Mouse (Mus musculus) G1E (cell line): ENCODE data around the gene Fsip1. TPM values are rescaled to one million over a fixed set of nuclear protein-coding genes. Genes with fewer than 3 reads are reported as not detected.
"Not testable (repeated sequence)": the region's sequence is repeated elsewhere in the genome, so short reads cannot be mapped to it uniquely, and the experiment has no call there.

Experiments used
- ATAC-seq: 2 replicates; pipeline ENCODE4 v1.8.0; 2016; ENCODE audit warnings: mild to moderate bottlenecking; ENCODE audit not compliant: insufficient number of reproducible peaks, poor library complexity, low FRiP score, severe bottlenecking; ENCODE audit errors: extremely low read depth
- DNase-seq: peaks from one replicate; pipeline ENCODE4 v3.0.0; 2012; ENCODE audit warnings: low spot score
- H3K27me3 ChIP-seq: 2 replicates; pipeline ENCODE4 v1.6.1; 2012; ENCODE audit warnings: mild to moderate bottlenecking, low read length, inconsistent platforms; ENCODE audit not compliant: insufficient read depth
- H3K36me3 ChIP-seq: replicated peaks from 2 replicates; pipeline ENCODE3; 2012; ENCODE audit warnings: mild to moderate bottlenecking, inconsistent platforms
- H3K4me1 ChIP-seq: 2 replicates; pipeline ENCODE4 v1.6.1; 2012; ENCODE audit warnings: low read depth, low read length, inconsistent platforms, mixed read lengths; ENCODE audit not compliant: insufficient read depth
- H3K4me3 ChIP-seq: 2 replicates; pipeline ENCODE4 v1.5.1; 2012; ENCODE audit warnings: low read depth, mild to moderate bottlenecking, inconsistent platforms, low read length, moderate library complexity, mixed read lengths
- H3K9me3 ChIP-seq: replicated peaks from 2 replicates; pipeline ENCODE4 v1.6.1; 2012; ENCODE audit warnings: inconsistent platforms
- CTCF ChIP-seq: IDR thresholded peaks from 2 replicates; pipeline ENCODE4 v1.5.1; 2012; ENCODE audit warnings: low read depth, low read length, inconsistent platforms, mixed read lengths
- GATA1 ChIP-seq: IDR thresholded peaks from 2 replicates; pipeline ENCODE4 v1.6.1; 2012; ENCODE audit warnings: borderline replicate concordance, low read length, inconsistent platforms, mixed read lengths
- GATA2 ChIP-seq: IDR thresholded peaks from 2 replicates; pipeline ENCODE4 v1.6.1; 2012; ENCODE audit warnings: low read depth, low read length, inconsistent platforms, borderline replicate concordance
- POLR2AphosphoS5 ChIP-seq: IDR thresholded peaks from 2 replicates; pipeline ENCODE4 v1.6.1; 2012; ENCODE audit warnings: low read depth, low read length, inconsistent platforms; ENCODE audit not compliant: insufficient replicate concordance
- TAL1 ChIP-seq: conservative IDR thresholded peaks from 2 replicates; pipeline ENCODE4 v1.6.1; 2012; ENCODE audit warnings: low read depth, low read length, inconsistent platforms, mixed read lengths
- polyA plus RNA-seq: library from polyadenylated mRNA; stranded (reverse); fragments of >175 nt; gene quantifications from 2 replicates; pipeline ENCODE4 v1.2.3, GENCODE M21; 2012
- total RNA-seq, 2 experiments: library from RNA; stranded (forward) in 1 of 2; stranded (reverse) in 1 of 2; fragments of 200-1000 nt in 1 of 2; fragments of >200 nt in 1 of 2; fragmentation: Nextera tagmentation in 1 of 2; gene quantifications; 2 replicates each; pipeline ENCODE4 v1.2.3; 2014 to 2017

Fsip1 gene
- total and polyA plus RNA-seq, 3 experiments = 0.27 TPM; not detected in 2

DNA sequence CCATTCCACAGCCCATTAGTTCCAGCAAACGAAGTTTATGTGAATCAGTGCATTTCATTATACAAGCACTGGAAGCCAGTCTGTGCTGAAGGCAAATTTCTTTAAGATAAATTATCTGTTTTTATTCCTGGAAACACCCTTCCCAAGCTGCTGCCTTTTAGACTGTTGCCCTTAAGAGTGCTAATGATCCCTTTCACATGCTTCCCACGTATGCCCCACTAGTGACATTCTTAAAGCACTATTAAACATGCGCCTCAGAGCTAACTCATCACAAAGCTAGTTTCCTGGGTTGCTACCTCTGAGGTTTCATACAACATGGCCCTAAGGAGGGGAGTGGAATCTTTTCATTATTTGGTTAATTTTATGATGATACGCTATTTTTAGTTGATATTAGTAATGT lies 41.8 kb upstream of the Fsip1 start:
- no peaks in the 10 kb centered on the region for H3K36me3 ChIP-seq
- ATAC-seq (no peak), DNase-seq (no peak)
- no peak overlapping the region for H3K4me3 ChIP-seq
- TF ChIP-seq CTCF (no peak), GATA1 (no peak), TAL1 (no peak), POLR2AphosphoS5 (no peak), GATA2 (no peak)
- H3K9me3 ChIP-seq = no peaks in the 10 kb centered on the region
- no peaks in the 10 kb centered on the region; the same call in 1 of the 2 replicates for H3K27me3 ChIP-seq
- H3K4me1 ChIP-seq = no peaks in the 10 kb centered on the region

GRCm38 (mm10) chr2:118297966-118298365 lies 41.2 kb upstream of the Fsip1 start:
- Histone ChIP-seq H3K4me3 (no peak overlapping the region), H3K9me3 (no peaks in the 10 kb centered on the region), H3K36me3 (no peaks in the 10 kb centered on the region), H3K27me3 (no peaks in the 10 kb centered on the region; the same call in 1 of the 2 replicates), H3K4me1 (no peaks in the 10 kb centered on the region)
- ATAC-seq (no peak), DNase-seq (no peak)
- TF ChIP-seq GATA2 = no peak
- TF ChIP-seq CTCF = no peak
- no peak for TF ChIP-seq GATA1
- no peak for TF ChIP-seq TAL1
- TF ChIP-seq POLR2AphosphoS5 = no peak

- Histone ChIP-seq H3K4me1 (no peaks in the 10 kb centered on the region), H3K4me3 (no peak overlapping the region), H3K36me3 (no peaks in the 10 kb centered on the region), H3K9me3 (no peaks in the 10 kb centered on the region), H3K27me3 (no peaks in the 10 kb centered on the region)
- TF ChIP-seq CTCF = no peak
- ATAC-seq (no peak), DNase-seq (no peak)
Observed at GRCm38 (mm10) chr2:118295505-118295904, 38.7 kb upstream of the Fsip1 start.

- DNase-seq = no peak
- no peak for ATAC-seq
Observed at GRCm38 (mm10) chr2:118293583-118293982, 36.8 kb upstream of the Fsip1 start.

DNA sequence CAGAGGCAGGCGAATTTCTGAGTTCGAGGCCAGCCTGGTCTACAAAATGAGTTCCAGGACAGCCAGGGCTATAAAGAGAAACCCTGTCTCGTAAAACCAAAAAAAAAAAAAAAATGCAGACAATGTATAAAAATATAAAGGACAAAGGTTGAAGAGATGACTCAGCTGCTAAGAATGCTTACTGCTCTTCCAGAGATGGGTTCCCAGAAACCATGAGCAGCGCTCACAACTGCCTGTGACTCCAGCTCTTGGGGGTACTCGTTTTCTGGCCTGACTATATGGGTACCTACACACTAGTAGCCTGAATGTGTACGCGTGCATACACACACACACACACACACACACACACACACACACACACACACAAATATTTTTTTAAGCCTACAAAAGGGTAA lies 32.3 kb upstream of the Fsip1 start:
- not testable (repeated sequence) for DNase-seq, ATAC-seq, H3K4me3 ChIP-seq, H3K36me3 ChIP-seq, H3K9me3 ChIP-seq, H3K27me3 ChIP-seq, H3K4me1 ChIP-seq

More at GRCm38 (mm10) chr2:118293583-118293982, 36.8 kb upstream of the Fsip1 start:
- Histone ChIP-seq H3K4me1 (no peaks in the 10 kb centered on the region), H3K9me3 (no peaks in the 10 kb centered on the region), H3K36me3 (no peaks in the 10 kb centered on the region), H3K4me3 (no peak overlapping the region), H3K27me3 (no peaks in the 10 kb centered on the region)
- TF ChIP-seq CTCF (no peak), GATA2 (no peak), TAL1 (no peak), POLR2AphosphoS5 (no peak), GATA1 (no peak)

DNA sequence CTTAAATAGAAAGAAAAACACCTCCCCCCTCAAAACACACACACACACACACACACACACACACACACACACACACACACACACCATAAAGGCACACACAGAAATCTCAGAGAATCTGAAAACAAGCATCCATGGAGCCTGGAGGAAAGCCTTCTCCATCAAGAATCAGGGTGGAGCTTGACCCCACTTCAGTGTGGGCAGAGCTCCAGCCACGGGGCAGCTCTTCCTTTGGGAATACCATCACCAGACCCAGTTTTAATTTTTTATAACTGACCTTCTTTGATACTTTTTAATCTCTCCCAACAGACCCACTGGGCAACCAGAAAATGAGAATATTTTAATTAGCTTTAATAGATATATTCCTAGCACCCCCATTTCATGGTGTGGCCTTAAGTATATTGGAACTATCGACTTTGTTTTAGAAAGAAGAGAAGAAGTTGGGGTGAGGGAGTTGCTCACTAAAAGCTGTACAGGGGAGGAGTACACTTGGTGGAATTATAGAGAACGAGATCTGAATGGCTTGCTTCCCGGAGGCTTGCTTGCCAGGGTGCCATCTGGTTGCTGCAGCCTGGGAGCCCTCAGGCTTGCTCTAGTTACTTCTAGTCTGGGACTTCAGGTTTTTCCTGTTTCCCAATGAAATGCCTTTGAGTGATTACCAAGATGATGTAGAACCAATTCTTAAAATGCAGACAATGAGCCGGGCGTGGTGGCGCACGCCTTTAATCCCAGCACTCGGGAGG lies 31.7 kb upstream of the Fsip1 start:
- Histone ChIP-seq H3K27me3 (no peaks in the 10 kb centered on the region), H3K4me1 (no peaks in the 10 kb centered on the region), H3K4me3 (no peak overlapping the region), H3K36me3 (no peaks in the 10 kb centered on the region), H3K9me3 (no peaks in the 10 kb centered on the region)
- ATAC-seq = no peak
- DNase-seq = no peak
- TF ChIP-seq GATA1 (no peak), POLR2AphosphoS5 (no peak), TAL1 (no peak), CTCF (no peak), GATA2 (no peak)

DNA sequence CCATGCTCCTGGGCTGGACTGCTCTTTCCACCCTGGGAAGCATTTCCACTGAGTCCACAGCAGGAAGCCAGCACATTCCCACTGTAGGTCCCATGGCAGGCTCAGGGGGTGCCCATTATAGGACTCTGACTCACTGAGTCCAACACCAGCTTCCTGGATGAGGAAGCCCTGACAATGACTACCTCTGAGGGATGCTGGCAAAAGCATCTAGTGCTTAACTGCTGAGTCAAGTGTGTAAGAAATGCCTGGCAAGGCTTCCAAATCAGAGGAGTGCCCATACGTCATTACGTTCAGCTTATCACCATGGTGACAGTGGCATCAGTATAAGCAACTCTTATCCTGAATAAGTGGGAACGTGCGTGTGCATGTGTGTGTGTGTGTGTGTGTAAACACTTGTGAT lies 30.9 kb upstream of the Fsip1 start:
- TF ChIP-seq GATA1 = no peak
- TF ChIP-seq TAL1 = no peak
- TF ChIP-seq GATA2 = no peak
- TF ChIP-seq POLR2AphosphoS5 = no peak
- no peak for TF ChIP-seq CTCF
- Histone ChIP-seq H3K4me1 (no peaks in the 10 kb centered on the region), H3K36me3 (no peaks in the 10 kb centered on the region), H3K27me3 (no peaks in the 10 kb centered on the region), H3K4me3 (no peak overlapping the region), H3K9me3 (no peaks in the 10 kb centered on the region)
- no peak for ATAC-seq
- DNase-seq = no peak
